Mouse (Mus musculus) G1E (cell line): Measurements from ENCODE around the gene 2610301B20Rik.

Experiments
- CTCF ChIP-seq: IDR thresholded peaks from 2 replicates; pipeline ENCODE4 v1.5.1; 2012; ENCODE audit warnings: low read depth, low read length, inconsistent platforms, mixed read lengths
- GATA1 ChIP-seq: IDR thresholded peaks from 2 replicates; pipeline ENCODE4 v1.6.1; 2012; ENCODE audit warnings: borderline replicate concordance, low read length, inconsistent platforms, mixed read lengths

DNA sequence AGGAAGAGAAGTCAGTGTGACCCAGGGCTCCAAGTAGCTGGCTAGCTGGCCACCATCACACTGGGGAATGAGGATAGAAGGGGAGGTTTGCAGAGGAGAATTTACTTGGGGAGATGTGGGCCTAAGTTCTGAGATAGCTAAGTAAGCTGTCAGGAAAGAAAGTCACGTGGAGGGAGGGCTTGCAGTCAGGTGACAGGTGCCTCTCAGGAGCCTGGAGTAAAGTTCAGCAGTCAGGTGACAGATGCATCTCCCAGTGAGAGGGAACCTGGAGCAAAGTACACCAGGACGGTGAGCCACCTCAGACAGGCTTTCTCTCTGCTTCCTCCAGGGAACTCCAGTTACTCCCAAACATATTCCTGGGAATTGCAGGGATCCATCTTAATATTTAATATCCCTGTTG, 49.8 kb downstream of the 2610301B20Rik start:
- TF ChIP-seq CTCF (no peak), GATA1 (no peak)
